In genomic region chr2:181671984-181672383, GRCm38 (mm10) we compare ENCODE assay signal across 15 mouse cellular contexts. TPM values are rescaled to one million over a fixed set of nuclear protein-coding genes. Genes with fewer than 3 reads are reported as not detected.
DNase-seq lines count a peak whose midpoint lies in the region; ATAC-seq and TF ChIP-seq lines count a peak whose summit lies in the region.
"Had no signal": no experiment of that assay in that cellular context is flagged by ENCODE, and none has a peak within 500 bp of the region (broad histone marks: within the 10 kb centered on the region; RNA-seq: fewer than 3 reads in every experiment).

No protein-coding gene starts in this region.

- no peak overlapping the region for H3K4me3 ChIP-seq in heart, embryonic 12.5 days
- H3K4me3 ChIP-seq in layer of hippocampus, adult 2 months: peak overlapping the region; percentile 60; the same call in 1 of the 2 replicates
- no peak overlapping the region for H3K4me3 ChIP-seq in embryonic facial prominence, embryonic 11.5 days (ENCODE audit: low read depth, low read length)
- peak overlapping the region; percentile 56 for H3K4me3 ChIP-seq in limb, embryonic 12.5 days (replicated peaks)
- H3K4me3 ChIP-seq: myocyte had no signal

- TF ChIP-seq CTCF in layer of hippocampus, adult 2 months (conservative IDR thresholded peaks at IDR 0.05): no peak

- no peak for DNase-seq in heart, postnatal 10 days
- DNase-seq in layer of hippocampus, adult 2 months (ENCODE audit: low spot score in 2 of 2): no peak
- DNase-seq in layer of hippocampus, adult 18-20 months (ENCODE audit: low spot score in 2 of 2): no peak
- DNase-seq in embryonic facial prominence, embryonic 11.5 days (ENCODE audit: low spot score): no peak
- no peak for DNase-seq in embryo, embryonic 10 days (ENCODE audit: low spot score)
- DNase-seq in cerebellum, adult 11 months: no peak
- DNase-seq: cerebellum, adult 2 months had no signal

- peaks cover 35% of the 10 kb centered on the region for H3K4me1 ChIP-seq in heart, embryonic 12.5 days (replicated peaks)
- peaks cover 2% of the 10 kb centered on the region; the same call in 1 of the 2 replicates for H3K4me1 ChIP-seq in embryonic facial prominence, embryonic 11.5 days (ENCODE audit: control insufficient read depth, insufficient read depth, low read length)
- peaks cover 45% of the 10 kb centered on the region for H3K4me1 ChIP-seq in limb, embryonic 12.5 days (replicated peaks)

- intact Hi-C loops in heart, postnatal 10 days (cut with DNase I): loop anchor here (10.0 kb wide), 1 partner anchor 277 kb away; no protein-coding TSS in a partner anchor

- H3K27me3 ChIP-seq in heart, embryonic 12.5 days (replicated peaks): peaks cover 78% of the 10 kb centered on the region
- peaks cover 42% of the 10 kb centered on the region for H3K27me3 ChIP-seq in embryonic facial prominence, embryonic 11.5 days (ENCODE audit: control insufficient read depth, insufficient read depth, low read length)
- peaks cover 69% of the 10 kb centered on the region for H3K27me3 ChIP-seq in limb, embryonic 12.5 days

- no peaks in the 10 kb centered on the region for H3K36me3 ChIP-seq in heart, embryonic 12.5 days
- H3K36me3 ChIP-seq in embryonic facial prominence, embryonic 11.5 days (replicated peaks; ENCODE audit: control insufficient read depth, insufficient read depth, low read depth, low read length): no peaks in the 10 kb centered on the region
- H3K36me3 ChIP-seq in limb, embryonic 12.5 days: no peaks in the 10 kb centered on the region

- peak overlapping the region; percentile 85 for H3K4me2 ChIP-seq in heart, embryonic 12.5 days
- H3K4me2 ChIP-seq in embryonic facial prominence, embryonic 11.5 days (ENCODE audit: low read depth, low read length): peak overlapping the region; percentile 81; the same call in 1 of the 2 replicates
- H3K4me2 ChIP-seq in limb, embryonic 12.5 days: peak overlapping the region; percentile 77

- H3K27ac ChIP-seq in heart, embryonic 12.5 days (ENCODE audit: poor library complexity, severe bottlenecking): no peak overlapping the region
- peak overlapping the region; percentile 79; the same call in 1 of the 2 replicates for H3K27ac ChIP-seq in layer of hippocampus, adult 2 months
- H3K27ac ChIP-seq in embryonic facial prominence, embryonic 11.5 days (replicated peaks; ENCODE audit: low read depth, low read length): no peak overlapping the region
- H3K27ac ChIP-seq in limb, embryonic 12.5 days: no peak overlapping the region
- H3K27ac ChIP-seq: macrophage had no signal

- H3K9ac ChIP-seq in heart, embryonic 12.5 days: no peak overlapping the region
- H3K9ac ChIP-seq in embryonic facial prominence, embryonic 11.5 days (replicated peaks; ENCODE audit: low read length): no peak overlapping the region; the same call in 1 of the 2 replicates
- no peak overlapping the region for H3K9ac ChIP-seq in limb, embryonic 12.5 days (replicated peaks)

- ATAC-seq in heart, embryonic 12.5 days (ENCODE audit: insufficient number of reproducible peaks, low FRiP score): no peak
- ATAC-seq in embryonic facial prominence, embryonic 11.5 days (replicated peaks; ENCODE audit: insufficient number of reproducible peaks, low FRiP score, low TSS enrichment, low read depth): no peak
- no peak for ATAC-seq in limb, embryonic 12.5 days (ENCODE audit: insufficient number of reproducible peaks, insufficient read depth, low FRiP score, low TSS enrichment, low read depth)
- ATAC-seq: Patski had no signal

- no peaks in the 10 kb centered on the region; the same call in 1 of the 2 replicates for H3K9me3 ChIP-seq in heart, embryonic 12.5 days (replicated peaks)
- H3K9me3 ChIP-seq in embryonic facial prominence, embryonic 11.5 days (replicated peaks; ENCODE audit: control insufficient read depth, low read length): no peaks in the 10 kb centered on the region
- no peaks in the 10 kb centered on the region for H3K9me3 ChIP-seq in limb, embryonic 12.5 days

- 24% methylated on average over 7 of the region's 7 CpGs for WGBS in heart, embryonic 12.5 days
- WGBS in embryonic facial prominence, embryonic 11.5 days: 22% methylated on average over 7 of the region's 7 CpGs
- 31% methylated on average over 7 of the region's 7 CpGs for whole genome bisulfite sequencing in limb, embryonic 12.5 days

RNA-seq across cellular contexts. Expression of gene Sox18, which starts 0.5 kb away (rescaled TPM):
- 24.7 and 26.3 TPM in 2 replicates for polyA plus RNA-seq in heart, embryonic 12.5 days (2016; fragmentation: Nextera tagmentation; extraction: Ambion mirVana)
- 100 to 1,000 TPM in 1 of 2 experiments, 10 to 100 TPM in 1; 91.5 to 103 TPM for total RNA-seq in heart, postnatal 10 days (2021)
- total RNA-seq in layer of hippocampus, adult 2 months (2021): 10 to 100 TPM; 11.6 to 14.1 TPM
- 10 to 100 TPM; 11.3 to 12.6 TPM for total RNA-seq in layer of hippocampus, adult 18-20 months (2021)
- polyA plus RNA-seq in embryonic facial prominence, embryonic 11.5 days (2014; fragmentation: Nextera tagmentation; extraction: Ambion mirVana): 15.9 and 20.4 TPM in 2 replicates
- 22.4 and 23.4 TPM in 2 replicates for polyA plus RNA-seq in limb, embryonic 12.5 days (2016; fragmentation: Nextera tagmentation; extraction: Ambion mirVana)
- polyA plus RNA-seq: macrophage had no signal

RNA-seq across cellular contexts. Expression of gene Tcea2, which starts 8.1 kb away (rescaled TPM):
- polyA plus RNA-seq in heart, embryonic 12.5 days (2016; fragmentation: Nextera tagmentation; extraction: Ambion mirVana): 13.1 and 15.4 TPM in 2 replicates
- total RNA-seq in heart, postnatal 10 days (2021): 10 to 100 TPM in 1 of 2 experiments, 1 to 10 TPM in 1; 8.6 to 10.7 TPM
- total RNA-seq in layer of hippocampus, adult 2 months (2021): 10 to 100 TPM; 54.7 to 60.0 TPM
- 10 to 100 TPM; 48.3 to 55.1 TPM for total RNA-seq in layer of hippocampus, adult 18-20 months (2021)
- polyA plus RNA-seq in embryonic facial prominence, embryonic 11.5 days (2014; fragmentation: Nextera tagmentation; extraction: Ambion mirVana): 21.8 and 22.5 TPM in 2 replicates
- 31.6 and 33.3 TPM in 2 replicates for polyA plus RNA-seq in limb, embryonic 12.5 days (2016; fragmentation: Nextera tagmentation; extraction: Ambion mirVana)

RNA-seq across cellular contexts. Expression of gene Gm29797, which starts 15.2 kb away (rescaled TPM):
- polyA plus RNA-seq in heart, embryonic 12.5 days (2016; fragmentation: Nextera tagmentation; extraction: Ambion mirVana): not detected in 2 replicates
- total RNA-seq in heart, postnatal 10 days (2021): not detected
- 1 to 10 TPM in 1 of 2 experiments, under 1 TPM in 1; 0.83 to 1.4 TPM for total RNA-seq in layer of hippocampus, adult 2 months (2021)
- 1 to 10 TPM in 1 of 2 experiments, under 1 TPM in 1; 0.91 to 2.1 TPM for total RNA-seq in layer of hippocampus, adult 18-20 months (2021)
- 0.29 and 0.39 TPM in 2 replicates for polyA plus RNA-seq in embryonic facial prominence, embryonic 11.5 days (2014; fragmentation: Nextera tagmentation; extraction: Ambion mirVana)
- 0.29 and 0.58 TPM in 2 replicates for polyA plus RNA-seq in limb, embryonic 12.5 days (2016; fragmentation: Nextera tagmentation; extraction: Ambion mirVana)
- total RNA-seq: adrenal gland, postnatal 10 days; gastrocnemius, adult 18-20 months had no signal
- polyA plus RNA-seq: macrophage, myocyte had no signal

RNA-seq across cellular contexts. Expression of gene Rgs19, which starts 21.8 kb away (rescaled TPM):
- 43.5 and 45.4 TPM in 2 replicates for polyA plus RNA-seq in heart, embryonic 12.5 days (2016; fragmentation: Nextera tagmentation; extraction: Ambion mirVana)
- 10 to 100 TPM; 12.2 to 12.7 TPM for total RNA-seq in heart, postnatal 10 days (2021)
- 10 to 100 TPM; 41.8 to 43.4 TPM for total RNA-seq in layer of hippocampus, adult 2 months (2021)
- total RNA-seq in layer of hippocampus, adult 18-20 months (2021): 10 to 100 TPM; 41.7 to 47.2 TPM
- 74.3 and 83.0 TPM in 2 replicates for polyA plus RNA-seq in embryonic facial prominence, embryonic 11.5 days (2014; fragmentation: Nextera tagmentation; extraction: Ambion mirVana)
- 71.0 and 88.8 TPM in 2 replicates for polyA plus RNA-seq in limb, embryonic 12.5 days (2016; fragmentation: Nextera tagmentation; extraction: Ambion mirVana)

RNA-seq across cellular contexts. Expression of gene Lkaaear1, which starts 26.3 kb away (rescaled TPM):
- not detected in 2 replicates for polyA plus RNA-seq in heart, embryonic 12.5 days (2016; fragmentation: Nextera tagmentation; extraction: Ambion mirVana)
- total RNA-seq in heart, postnatal 10 days (2021): not detected
- total RNA-seq in layer of hippocampus, adult 2 months (2021): not detected
- not detected for total RNA-seq in layer of hippocampus, adult 18-20 months (2021)
- polyA plus RNA-seq in embryonic facial prominence, embryonic 11.5 days (2014; fragmentation: Nextera tagmentation; extraction: Ambion mirVana): not detected in 2 replicates
- polyA plus RNA-seq in limb, embryonic 12.5 days (2016; fragmentation: Nextera tagmentation; extraction: Ambion mirVana): not detected in 2 replicates
- total RNA-seq: adrenal gland, postnatal 10 days; gastrocnemius, adult 18-20 months; left cerebral cortex, postnatal 10 days had no signal
- polyA plus RNA-seq: cerebellum, adult 2 months; macrophage; myocyte; Patski had no signal

Comparison
In these comparisons a context has a peak if more than half of its experiments do, and no peak if none do; other contexts are left out.
1. H3K4me3 ChIP-seq: peak in layer of hippocampus, adult 2 months (single experiment) and limb, embryonic 12.5 days (single experiment); none in heart, embryonic 12.5 days (single experiment) and embryonic facial prominence, embryonic 11.5 days (single experiment).
2. RNA of gene Sox18, which starts 0.5 kb away (total RNA-seq): 91.5 to 103 TPM in heart, postnatal 10 days; 11.6 to 14.1 TPM in layer of hippocampus, adult 2 months and 11.3 to 12.6 TPM in layer of hippocampus, adult 18-20 months; every median in the first group is over 4 times any median in the second.
3. RNA of gene Tcea2, which starts 8.1 kb away (total RNA-seq): 54.7 to 60.0 TPM in layer of hippocampus, adult 2 months and 48.3 to 55.1 TPM in layer of hippocampus, adult 18-20 months; 8.6 to 10.7 TPM in heart, postnatal 10 days; every median in the first group is over 4 times any median in the second.
4. Peak in every context shown above with its lines, with median percentiles within 50 percentile points of each other: H3K4me2 ChIP-seq.